Mouse (Mus musculus) midbrain, embryonic 13.5 days (tissue): ENCODE measurements around the gene Rpl36. TPM values are rescaled to one million over a fixed set of nuclear protein-coding genes. Genes with fewer than 3 reads are reported as not detected.

Source experiments
- ATAC-seq: fragments of 200-750 bp; cut with Nextera tagmentation; 2 replicates; pipeline ENCODE4 v1.8.0; 2017; ENCODE audit warnings: mild to moderate bottlenecking, moderate TSS enrichment, moderate library complexity
- H3K27ac ChIP-seq: fragments of 300-500 bp; sonication (generic); 2 replicates; pipeline ENCODE4 v1.5.1; 2015; ENCODE audit warnings: inconsistent platforms, mild to moderate bottlenecking, moderate library complexity
- H3K27me3 ChIP-seq: fragments of 300-500 bp; sonication (generic); 2 replicates; pipeline ENCODE4 v1.6.1; 2015; ENCODE audit warnings: mild to moderate bottlenecking, inconsistent platforms
- H3K36me3 ChIP-seq: fragments of 300-500 bp; sonication (generic); 2 replicates; pipeline ENCODE4 v1.6.1; 2015; ENCODE audit warnings: mild to moderate bottlenecking, inconsistent platforms
- H3K4me1 ChIP-seq: fragments of 300-500 bp; sonication (generic); replicated peaks from 2 replicates; pipeline ENCODE4 v1.6.1; 2015; ENCODE audit warnings: inconsistent platforms
- H3K4me2 ChIP-seq: fragments of 300-500 bp; sonication (generic); replicated peaks from 2 replicates; pipeline ENCODE4 v1.6.1; 2015; ENCODE audit warnings: moderate library complexity, mild to moderate bottlenecking, inconsistent platforms
- H3K4me3 ChIP-seq: fragments of 300-500 bp; sonication (generic); replicated peaks from 2 replicates; pipeline ENCODE4 v1.5.1; 2015; ENCODE audit warnings: mild to moderate bottlenecking, inconsistent platforms
- H3K9ac ChIP-seq: fragments of 300-500 bp; sonication (generic); replicated peaks from 2 replicates; pipeline ENCODE4 v1.6.1; 2015; ENCODE audit warnings: mild to moderate bottlenecking, inconsistent platforms
- H3K9me3 ChIP-seq: fragments of 300-500 bp; sonication (generic); 2 replicates; pipeline ENCODE4 v1.6.1; 2016; ENCODE audit warnings: mild to moderate bottlenecking, inconsistent platforms
- WGBS: fragments of 180-500 bp; shearing (Covaris S2); methylation state at CpG from one replicate; pipeline ENCODE4 v1.1.7; 2015; 5-methylcytosine and 5-hydroxymethylcytosine counted together
- polyA plus RNA-seq: library from polyadenylated mRNA; unstranded; fragments of >200 nt; fragmentation: Nextera tagmentation; extraction: Ambion mirVana; gene quantifications from 2 replicates; pipeline ENCODE4 v1.2.1, GENCODE M21; 2015

The Rpl36 gene
- 1,197 and 1,215 TPM in 2 replicates for polyA plus RNA-seq

- peak within 1 kb of the TSS; percentile 81 for H3K9ac ChIP-seq
- peak within 1 kb of the TSS; percentile 73 for H3K4me3 ChIP-seq
- H3K36me3 ChIP-seq: peaks cover 41% of the 10 kb centered on the region
- peak within 1 kb of the TSS; percentile 83 for H3K4me2 ChIP-seq
- H3K9me3 ChIP-seq: no peaks in the 10 kb centered on the region
- peaks cover 49% of the 10 kb centered on the region for H3K4me1 ChIP-seq
- ATAC-seq: peak; percentile 69
- under 1% methylated on average over 51 of the region's 52 CpGs for WGBS
- H3K27me3 ChIP-seq: no peaks in the 10 kb centered on the region
- peak within 1 kb of the TSS; percentile 93 for H3K27ac ChIP-seq
Measured at GRCm38 (mm10) chr17:56613236-56613844, at the start of gene Rpl36. Rpl36 (plus strand) TSS chr17:56613416.

DNA sequence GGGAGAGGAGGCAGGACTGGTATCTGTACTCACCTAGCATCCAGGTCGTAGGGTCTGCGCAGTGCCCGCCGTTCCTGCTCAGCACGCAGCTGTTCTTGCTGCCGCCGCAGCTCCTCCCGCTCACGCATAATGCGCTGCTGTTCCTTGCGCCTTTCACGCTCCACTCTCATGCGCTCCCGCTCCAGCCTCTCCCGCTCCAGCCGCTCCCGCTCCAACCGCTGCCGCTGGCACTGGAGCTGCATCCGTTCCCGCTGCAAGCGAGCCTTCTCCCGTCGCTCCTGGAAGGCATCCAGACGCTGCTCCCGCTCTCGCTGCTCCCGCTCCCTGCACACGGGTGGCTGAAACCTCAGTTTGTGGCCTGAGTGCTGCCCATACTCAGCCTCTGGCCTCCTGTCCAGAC is 46.9 kb upstream of the Rpl36 start:
- Histone ChIP-seq H3K36me3 (peaks cover 100% of the 10 kb centered on the region), H3K4me1 (no peaks in the 10 kb centered on the region), H3K27me3 (no peaks in the 10 kb centered on the region), H3K27ac (no peak overlapping the region), H3K9ac (no peak overlapping the region), H3K4me2 (no peak overlapping the region), H3K9me3 (no peaks in the 10 kb centered on the region), H3K4me3 (no peak overlapping the region)
- 95% methylated on average over 29 of the region's 29 CpGs for WGBS
- ATAC-seq: no peak

GRCm38 (mm10) chr17:56566918-56567317 is 46.3 kb upstream of the Rpl36 start:
- Histone ChIP-seq H3K4me3 (no peak overlapping the region), H3K9me3 (no peaks in the 10 kb centered on the region), H3K9ac (no peak overlapping the region), H3K36me3 (peaks cover 100% of the 10 kb centered on the region), H3K27ac (no peak overlapping the region), H3K27me3 (no peaks in the 10 kb centered on the region), H3K4me2 (no peak overlapping the region), H3K4me1 (no peaks in the 10 kb centered on the region)
- ATAC-seq: no peak
- WGBS: 88% methylated on average over 5 of the region's 5 CpGs

DNA sequence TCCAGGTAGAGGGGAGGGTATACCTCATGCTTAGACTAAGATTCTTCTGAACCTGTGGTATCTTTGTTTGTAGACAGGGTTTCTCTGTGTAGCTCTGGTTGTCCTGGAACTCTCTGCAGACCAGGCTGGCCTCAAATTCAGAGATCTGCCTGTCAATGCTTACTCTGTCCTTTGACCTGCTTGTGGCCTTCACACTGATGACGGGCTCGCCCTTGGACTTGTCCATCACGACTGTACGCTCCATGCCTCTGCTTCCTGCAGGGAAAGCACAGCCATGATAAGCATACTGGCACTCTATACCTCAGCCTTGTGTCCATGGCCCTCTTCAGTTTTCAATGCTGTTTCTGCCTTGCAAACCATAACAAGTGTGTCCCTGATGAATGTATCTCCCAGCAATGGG is 45.8 kb upstream of the Rpl36 start:
- Histone ChIP-seq H3K36me3 (peaks cover 100% of the 10 kb centered on the region), H3K4me3 (no peak overlapping the region), H3K9ac (no peak overlapping the region), H3K4me2 (no peak overlapping the region), H3K9me3 (no peaks in the 10 kb centered on the region), H3K27ac (no peak overlapping the region), H3K4me1 (0 out of 2 replicates have a peak, but pooled peaks cover 1% of the 10 kb centered on the region), H3K27me3 (no peaks in the 10 kb centered on the region)
- no peak for ATAC-seq
- 94% methylated on average over 4 of the region's 4 CpGs for WGBS

- no peak overlapping the region for H3K9ac ChIP-seq
- no peak overlapping the region for H3K4me2 ChIP-seq
- ATAC-seq: no peak
- H3K27ac ChIP-seq: no peak overlapping the region
- H3K9me3 ChIP-seq: no peaks in the 10 kb centered on the region
- H3K27me3 ChIP-seq: no peaks in the 10 kb centered on the region
- H3K4me3 ChIP-seq: no peak overlapping the region
- 0 out of 2 replicates have a peak, but pooled peaks cover 5% of the 10 kb centered on the region for H3K4me1 ChIP-seq
- WGBS: 96% methylated on average over 4 of the region's 4 CpGs
- peaks cover 98% of the 10 kb centered on the region for H3K36me3 ChIP-seq
Measured at GRCm38 (mm10) chr17:56570287-56570686, 42.9 kb upstream of the Rpl36 start.

- Histone ChIP-seq H3K4me1 (0 out of 2 replicates have a peak, but pooled peaks cover 5% of the 10 kb centered on the region), H3K27me3 (no peaks in the 10 kb centered on the region), H3K9ac (no peak overlapping the region), H3K27ac (no peak overlapping the region), H3K4me2 (no peak overlapping the region), H3K9me3 (no peaks in the 10 kb centered on the region), H3K4me3 (no peak overlapping the region), H3K36me3 (peaks cover 95% of the 10 kb centered on the region)
- ATAC-seq: no peak
- 60% methylated on average over 1 of the region's 1 CpGs for WGBS
Measured at GRCm38 (mm10) chr17:56572154-56572553, 41.1 kb upstream of the Rpl36 start.

DNA sequence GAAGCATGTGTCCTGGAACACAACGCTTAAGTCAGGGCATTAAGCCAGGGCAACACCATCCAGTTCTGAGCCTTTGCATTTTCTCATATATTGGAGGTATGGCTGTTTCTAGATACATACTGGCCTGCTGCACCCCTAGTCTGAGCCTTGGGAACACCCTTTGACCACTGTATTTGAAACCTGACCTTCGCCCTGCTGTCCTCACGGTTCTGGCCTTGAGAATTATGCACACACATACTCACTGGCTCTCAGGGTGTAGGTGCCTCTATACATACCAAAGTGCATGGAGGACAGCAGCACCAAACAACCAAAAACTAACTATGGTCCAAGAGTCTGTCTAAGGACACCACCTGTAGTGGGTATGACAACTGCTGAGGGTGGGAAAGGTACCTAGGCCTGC is 40.3 kb upstream of the Rpl36 start:
- no peak overlapping the region for H3K4me2 ChIP-seq
- no peak for ATAC-seq
- no peaks in the 10 kb centered on the region for H3K9me3 ChIP-seq
- H3K27me3 ChIP-seq: no peaks in the 10 kb centered on the region
- 0 out of 2 replicates have a peak, but pooled peaks cover 5% of the 10 kb centered on the region for H3K4me1 ChIP-seq
- no peak overlapping the region for H3K9ac ChIP-seq
- 95% methylated on average over 3 of the region's 3 CpGs for WGBS
- H3K4me3 ChIP-seq: no peak overlapping the region
- peaks cover 95% of the 10 kb centered on the region for H3K36me3 ChIP-seq
- H3K27ac ChIP-seq: no peak overlapping the region

DNA sequence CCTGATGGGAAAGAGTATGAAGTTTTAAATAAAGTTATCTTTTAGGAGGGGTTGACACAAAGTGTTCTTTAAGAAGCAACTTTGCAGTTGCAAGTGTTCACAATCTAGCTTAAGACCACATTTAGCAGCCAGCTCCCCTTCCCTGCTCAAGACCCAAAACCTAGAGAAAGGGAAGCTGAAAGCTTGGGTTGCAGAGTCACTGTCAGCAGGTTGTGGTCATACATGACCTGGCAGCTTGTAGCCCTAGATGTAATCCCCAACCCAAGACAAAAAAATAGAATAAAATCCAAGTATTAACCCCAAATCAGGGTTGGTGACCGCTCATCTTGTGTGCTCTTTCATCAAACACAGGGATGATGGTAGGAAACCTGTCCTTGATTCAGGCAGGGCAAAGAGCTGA is 30.1 kb upstream of the Rpl36 start:
- Histone ChIP-seq H3K27me3 (no peaks in the 10 kb centered on the region), H3K4me2 (peak overlapping the region; percentile 97), H3K4me1 (peaks cover 56% of the 10 kb centered on the region), H3K9me3 (no peaks in the 10 kb centered on the region), H3K27ac (no peak overlapping the region), H3K9ac (peak overlapping the region; percentile 89), H3K4me3 (peak overlapping the region; percentile 93), H3K36me3 (peaks cover 66% of the 10 kb centered on the region)
- 71% methylated on average over 1 of the region's 1 CpGs for WGBS
- no peak for ATAC-seq

DNA sequence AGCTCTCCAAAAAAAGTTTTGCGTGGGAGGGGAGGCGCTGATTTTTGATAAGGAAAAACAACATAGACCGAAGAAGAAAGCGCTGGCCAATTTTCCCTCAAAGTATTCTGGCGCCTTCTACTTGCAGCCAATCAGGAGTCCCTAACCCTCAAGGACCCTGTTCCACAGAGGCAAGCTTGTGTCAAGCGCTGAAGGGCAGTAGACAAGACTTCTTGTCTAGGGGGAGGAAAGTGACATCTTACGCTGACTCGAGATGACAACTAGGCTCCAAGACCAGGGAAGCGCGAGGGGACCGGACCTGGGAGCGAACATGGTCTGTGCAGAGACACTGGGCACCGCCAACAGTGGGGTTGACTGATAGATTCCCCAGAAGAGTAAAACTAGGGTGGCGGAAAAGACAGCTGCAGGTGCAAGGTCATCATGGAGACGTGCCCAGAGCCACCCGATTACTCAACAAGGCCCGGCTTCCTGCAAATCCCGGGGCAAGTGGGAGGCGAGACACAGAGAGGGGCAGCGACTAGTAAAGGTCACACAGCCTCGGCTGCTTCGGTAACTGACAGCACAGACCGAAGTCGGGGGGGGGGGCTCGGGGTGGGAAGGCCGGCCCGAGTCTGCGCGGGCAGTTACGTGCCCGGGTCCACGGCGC is 29.5 kb upstream of the Rpl36 start:
- ATAC-seq: no peak
- Histone ChIP-seq H3K27me3 (no peaks in the 10 kb centered on the region), H3K9ac (peak overlapping the region; percentile 89), H3K4me1 (peaks cover 62% of the 10 kb centered on the region), H3K4me3 (peak overlapping the region; percentile 93), H3K4me2 (peak overlapping the region; percentile 97), H3K36me3 (peaks cover 66% of the 10 kb centered on the region), H3K27ac (peak overlapping the region; percentile 95), H3K9me3 (no peaks in the 10 kb centered on the region)
- WGBS: 4% methylated on average over 33 of the region's 33 CpGs

GRCm38 (mm10) chr17:56584257-56585130 is 28.7 kb upstream of the Rpl36 start, which contains the start of the genes Safb2 and Safb:
Safb2 (minus strand) TSS chr17:56584585.
Safb (plus strand) TSS chr17:56584825.
- Histone ChIP-seq H3K4me2 (peak within 1 kb of the TSS; percentile 97), H3K27me3 (no peaks in the 10 kb centered on the region), H3K4me3 (peak within 1 kb of the TSS; percentile 93), H3K36me3 (peaks cover 66% of the 10 kb centered on the region), H3K27ac (peak within 1 kb of the TSS; percentile 95), H3K9me3 (no peaks in the 10 kb centered on the region), H3K4me1 (peaks cover 69% of the 10 kb centered on the region), H3K9ac (peak within 1 kb of the TSS; percentile 95)
- ATAC-seq: peak; percentile 97
- under 1% methylated on average over 81 of the region's 101 CpGs for WGBS

GRCm38 (mm10) chr17:56585171-56585821 is 27.9 kb upstream of the Rpl36 start:
- under 1% methylated on average over 61 of the region's 61 CpGs for WGBS

More at GRCm38 (mm10) chr17:56585171-56585821, 27.9 kb upstream of the Rpl36 start:
- H3K27me3 ChIP-seq: no peaks in the 10 kb centered on the region
- H3K36me3 ChIP-seq: peaks cover 68% of the 10 kb centered on the region
- ATAC-seq: peak; percentile 31
- H3K9ac ChIP-seq: peak overlapping the region; percentile 95
- H3K9me3 ChIP-seq: no peaks in the 10 kb centered on the region
- H3K4me2 ChIP-seq: peak overlapping the region; percentile 82
- H3K4me3 ChIP-seq: peak overlapping the region; percentile 93
- H3K27ac ChIP-seq: peak overlapping the region; percentile 89
- H3K4me1 ChIP-seq: peaks cover 74% of the 10 kb centered on the region
